Mouse (Mus musculus) central nervous system, embryonic 18 days (tissue): ENCODE data around the gene Klrd1. TPM values are rescaled to one million over a fixed set of nuclear protein-coding genes. Genes with fewer than 3 reads are reported as not detected.

Experiments
- polyA plus RNA-seq: library from polyadenylated mRNA; depleted of rRNA; stranded (reverse); fragments of >200 nt; gene quantifications from 2 replicates; pipeline ENCODE4 v1.2.3, GENCODE M21; 2012; rRNA removed

Klrd1 gene
- 0.12 TPM in 1 of 2 replicates, not detected in the other for polyA plus RNA-seq

GRCm38 (mm10) chr6:129591508-129591907, at the start of gene Klrd1:
Gene Klrd1 (plus strand): TSS chr6:129591782.

GRCm38 (mm10) chr6:129577605-129578004, 14.0 kb upstream of the Klrd1 start, which contains the start of gene Klre1:
Gene Klre1 (plus strand): TSS chr6:129577905.

GRCm38 (mm10) chr6:129623735-129624134, 32.2 kb downstream of the Klrd1 start, which contains the start of gene Klrk1:
Gene Klrk1 (minus strand): TSS chr6:129623864.

GRCm38 (mm10) chr6:129643237-129643636, 51.7 kb downstream of the Klrd1 start, which contains the start of gene Klrc3:
Gene Klrc3 (minus strand): TSS chr6:129643337.

Other genes starting within 250 kb of the Klrd1 start
- gene Clec12a, start 249.1 kb upstream of the Klrd1 start, polyA plus RNA-seq = 0.08 and 0.59 TPM in 2 replicates
- gene Clec12b, start 205.9 kb upstream of the Klrd1 start, polyA plus RNA-seq = 0.17 TPM in 2 replicates
- gene Clec1b, start 194.5 kb upstream of the Klrd1 start, polyA plus RNA-seq = 0.36 and 0.49 TPM in 2 replicates
- gene Clec9a, start 182.9 kb upstream of the Klrd1 start, polyA plus RNA-seq = 0.05 and 0.08 TPM in 2 replicates
- gene Clec1a, start 139.8 kb upstream of the Klrd1 start, polyA plus RNA-seq = 0.71 and 0.79 TPM in 2 replicates
- 0.01 TPM in 1 of 2 replicates, not detected in the other for gene Olr1, start 84.6 kb upstream of the Klrd1 start, polyA plus RNA-seq
- not detected in 2 replicates for gene Tmem52b, start 79.2 kb upstream of the Klrd1 start, polyA plus RNA-seq
- 226 TPM in 2 replicates for gene Gabarapl1, start 58.6 kb upstream of the Klrd1 start, polyA plus RNA-seq
- gene Klre1, start 13.9 kb upstream of the Klrd1 start, polyA plus RNA-seq = 0.19 and 0.20 TPM in 2 replicates
- gene Klrk1, start 32.1 kb downstream of the Klrd1 start, polyA plus RNA-seq = not detected in 2 replicates
- gene Klrc3, start 51.6 kb downstream of the Klrd1 start, polyA plus RNA-seq = not detected in 2 replicates
- gene Klrc2, start 68.9 kb downstream of the Klrd1 start, polyA plus RNA-seq = not detected in 2 replicates
- gene Klrc1, start 87.2 kb downstream of the Klrd1 start, polyA plus RNA-seq = not detected in 2 replicates
- not detected in 2 replicates for gene Klri1, start 125.3 kb downstream of the Klrd1 start, polyA plus RNA-seq
- gene Klri2, start 148.7 kb downstream of the Klrd1 start, polyA plus RNA-seq = 0.03 TPM in 1 of 2 replicates, not detected in the other
- gene Gm156, start 192.5 kb downstream of the Klrd1 start, polyA plus RNA-seq = not detected in 2 replicates